Mouse (Mus musculus) ES-E14 (cell line): ENCODE measurements at regions not wholly inside any gene's neighbourhood (a gene's known extent, or its start where the extent isn't known, plus 50 kb on each side); places are given as distances from the start of the nearest gene placed in this dataset.

Experiments used
- CHD2 ChIP-seq: IDR thresholded peaks from 2 replicates; pipeline ENCODE4 v1.6.1; 2014; ENCODE audit warnings: mild to moderate bottlenecking, low read depth, low read length, inconsistent platforms
- MAFK ChIP-seq: IDR thresholded peaks from 2 replicates; pipeline ENCODE4 v1.6.1; 2014; ENCODE audit warnings: mild to moderate bottlenecking, low read depth, low read length, inconsistent platforms; ENCODE audit not compliant: insufficient read depth
- ZC3H11A ChIP-seq: IDR thresholded peaks from 2 replicates; pipeline ENCODE4 v1.6.1; 2012; ENCODE audit warnings: low read depth, mild to moderate bottlenecking, inconsistent platforms, low read length, borderline replicate concordance

GRCm38 (mm10) chr1:73515781-73516180 lies 500.1 kb upstream of the Tnp1 start:
- TF ChIP-seq MAFK: no peak
- no peak for TF ChIP-seq ZC3H11A
- no peak for TF ChIP-seq CHD2
